Mouse (Mus musculus): Measurements from ENCODE around the gene Pon3.

DNA sequence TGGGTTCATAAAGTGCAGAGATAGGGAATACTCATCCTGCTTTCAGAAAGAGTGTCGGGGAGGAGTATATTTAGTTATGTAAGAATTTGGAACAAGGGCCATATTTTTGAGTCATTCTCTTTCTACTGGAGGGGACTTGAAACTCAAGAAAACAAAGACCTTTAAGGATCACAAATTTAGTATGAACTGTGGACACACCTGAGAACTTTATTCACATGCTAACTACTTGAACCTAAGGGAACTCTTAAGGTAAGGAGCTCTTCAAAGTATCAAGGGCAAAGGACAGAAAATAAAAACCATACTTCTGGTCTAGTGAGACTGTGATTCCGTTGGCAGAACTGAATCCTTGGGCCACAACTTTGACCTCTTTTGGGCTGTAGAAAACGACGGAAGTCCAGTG is 24.1 kb downstream of the Pon3 start:
- TF ChIP-seq CTCF (conservative IDR thresholded peaks at IDR 0.05; ENCODE audit: low read length) (no peak), NANOG (IDR thresholded peaks at IDR 0.05; ENCODE audit: borderline replicate concordance, low read length) (no peak), POU5F1 (IDR thresholded peaks at IDR 0.05; ENCODE audit: borderline replicate concordance, low read length) (no peak)

Measured in E14TG2a.4 (cell line).